Mouse (Mus musculus) embryo, embryonic 10.5 days (tissue): Measurements from ENCODE around the gene Zfp949.
A peak's percentile ranks its signal among the peaks of the same experiment; 100 is the strongest.
"Not testable (repeated sequence)": the region's sequence is repeated elsewhere in the genome, so short reads cannot be mapped to it uniquely, and the experiment has no call there.

ENCODE experiments used
- DNase-seq: peaks from one replicate; pipeline ENCODE4 v3.0.0-alpha.2; 2015; ENCODE audit warnings: low spot score

Gene Zfp949

DNA sequence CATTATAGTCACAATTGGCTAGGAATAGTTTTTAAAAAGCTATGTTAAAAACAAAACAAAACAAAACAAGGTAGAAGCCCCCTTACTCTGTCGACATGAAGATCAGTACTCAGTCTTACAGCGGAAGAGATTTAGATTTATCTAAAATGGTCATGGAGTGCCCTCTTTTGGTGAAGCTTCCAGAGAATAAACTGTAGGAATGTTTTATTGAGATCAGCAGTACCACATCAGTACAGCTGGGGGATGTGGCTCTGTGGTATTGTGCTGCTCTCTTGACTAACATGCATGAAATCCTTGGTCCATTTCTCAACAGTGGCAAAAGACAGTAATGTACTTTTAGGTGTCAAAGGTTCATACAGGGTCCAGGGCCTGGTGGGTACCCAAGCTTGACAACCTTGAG, 5.0 kb upstream of the Zfp949 start:
- peak; percentile 61 for DNase-seq

- peak; percentile 50 for DNase-seq
Observed at GRCm38 (mm10) chr9:88545534-88545933, 2.3 kb upstream of the Zfp949 start.

DNA sequence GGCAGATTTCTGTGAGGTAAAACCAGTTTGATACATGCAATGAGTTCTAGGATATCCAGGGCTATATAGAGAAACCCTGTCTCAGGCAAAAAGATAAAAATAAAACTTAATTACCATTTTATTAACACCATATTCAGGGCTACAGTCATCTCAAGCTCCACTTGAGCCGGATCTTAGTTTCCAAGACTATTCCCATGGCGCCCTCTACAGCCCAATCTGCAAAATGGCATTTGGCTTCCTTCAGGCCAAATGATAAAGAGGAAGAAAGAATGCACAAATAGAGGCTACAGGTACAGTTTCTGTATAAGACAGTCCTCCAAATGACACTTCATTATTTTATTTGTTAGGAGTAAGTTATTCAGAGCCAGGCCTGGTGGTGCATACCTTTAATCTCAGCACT, 1.7 kb upstream of the Zfp949 start:
- peak; percentile 86 for DNase-seq

- DNase-seq, result no peak
Observed at GRCm38 (mm10) chr9:88546657-88547056, 1.2 kb upstream of the Zfp949 start.

GRCm38 (mm10) chr9:88547270-88547669, 550 bp upstream of the Zfp949 start:
- peak; percentile 78 for DNase-seq

GRCm38 (mm10) chr9:88548614-88548945, 760 bp downstream of the Zfp949 start:
- no peak for DNase-seq

- DNase-seq, result no peak
Observed at GRCm38 (mm10) chr9:88553071-88553470, 5.3 kb downstream of the Zfp949 start.

GRCm38 (mm10) chr9:88558146-88558545, 10.3 kb downstream of the Zfp949 start:
- DNase-seq, result no peak

DNA sequence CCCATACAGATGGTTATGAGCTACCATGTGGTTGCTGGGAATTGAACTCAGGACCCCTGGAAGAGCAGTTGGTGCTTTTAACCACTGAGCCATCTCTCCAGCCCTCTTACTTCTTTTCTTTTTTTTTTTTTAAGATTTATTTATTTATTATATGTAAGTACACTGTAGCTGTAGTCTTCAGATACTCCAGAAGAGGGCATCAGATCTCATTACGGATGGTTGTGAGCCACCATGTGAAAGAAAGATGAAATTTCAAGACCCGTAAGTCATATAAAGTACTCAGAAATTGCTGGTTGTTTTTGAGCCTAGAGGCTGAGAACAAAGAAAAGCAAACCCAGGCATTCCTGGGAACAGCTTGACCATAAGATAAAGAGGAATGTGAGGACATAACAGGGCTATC, 13.7 kb downstream of the Zfp949 start:
- not testable (repeated sequence) for DNase-seq

- DNase-seq, result not testable (repeated sequence)
Observed at GRCm38 (mm10) chr9:88570471-88570870, 22.7 kb downstream of the Zfp949 start.

DNA sequence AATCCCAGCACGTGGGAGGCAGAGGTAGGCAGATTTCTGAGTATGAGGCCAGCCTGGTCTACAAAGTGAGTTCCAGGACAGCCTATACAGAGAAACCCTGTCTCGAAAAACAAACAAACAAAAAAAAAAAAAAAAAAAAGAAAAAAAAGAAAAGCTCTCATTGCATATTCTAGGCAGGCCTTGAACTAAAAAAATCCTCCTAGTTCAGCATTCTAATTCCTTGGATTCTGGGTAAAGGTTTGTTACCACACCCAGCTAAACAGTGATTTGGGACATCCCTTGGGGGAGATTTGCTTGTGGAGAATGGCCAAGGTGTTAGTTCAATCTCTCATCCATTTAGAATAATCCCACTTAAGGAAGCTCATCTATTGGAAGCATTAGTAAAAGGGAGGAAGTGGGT, 32.8 kb downstream of the Zfp949 start, which contains the start of gene Trim43a:
Gene Trim43a (plus strand): TSS at position 301 of the 400 bp plus-strand sequence.
- not testable (repeated sequence) for DNase-seq

DNA sequence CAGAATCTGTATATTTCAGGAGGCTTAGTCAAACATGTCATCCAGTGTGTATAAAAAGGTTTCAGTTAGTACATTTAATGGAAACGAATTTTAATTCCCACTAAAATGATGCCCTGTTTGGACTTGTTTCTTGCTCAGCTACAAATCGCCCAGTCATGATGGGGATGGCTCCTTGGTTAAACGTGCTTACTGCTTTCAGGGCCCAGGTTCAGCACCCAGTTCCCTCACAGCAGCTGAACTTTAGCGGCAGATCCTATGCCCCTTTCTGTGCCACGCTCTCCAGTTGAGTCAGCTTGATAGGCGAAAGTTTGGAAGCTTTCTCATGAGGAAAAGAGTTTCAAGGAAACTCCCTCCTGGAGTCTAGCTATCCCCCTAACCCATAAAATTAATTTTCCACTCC, 45.9 kb downstream of the Zfp949 start:
- not testable (repeated sequence) for DNase-seq

DNA sequence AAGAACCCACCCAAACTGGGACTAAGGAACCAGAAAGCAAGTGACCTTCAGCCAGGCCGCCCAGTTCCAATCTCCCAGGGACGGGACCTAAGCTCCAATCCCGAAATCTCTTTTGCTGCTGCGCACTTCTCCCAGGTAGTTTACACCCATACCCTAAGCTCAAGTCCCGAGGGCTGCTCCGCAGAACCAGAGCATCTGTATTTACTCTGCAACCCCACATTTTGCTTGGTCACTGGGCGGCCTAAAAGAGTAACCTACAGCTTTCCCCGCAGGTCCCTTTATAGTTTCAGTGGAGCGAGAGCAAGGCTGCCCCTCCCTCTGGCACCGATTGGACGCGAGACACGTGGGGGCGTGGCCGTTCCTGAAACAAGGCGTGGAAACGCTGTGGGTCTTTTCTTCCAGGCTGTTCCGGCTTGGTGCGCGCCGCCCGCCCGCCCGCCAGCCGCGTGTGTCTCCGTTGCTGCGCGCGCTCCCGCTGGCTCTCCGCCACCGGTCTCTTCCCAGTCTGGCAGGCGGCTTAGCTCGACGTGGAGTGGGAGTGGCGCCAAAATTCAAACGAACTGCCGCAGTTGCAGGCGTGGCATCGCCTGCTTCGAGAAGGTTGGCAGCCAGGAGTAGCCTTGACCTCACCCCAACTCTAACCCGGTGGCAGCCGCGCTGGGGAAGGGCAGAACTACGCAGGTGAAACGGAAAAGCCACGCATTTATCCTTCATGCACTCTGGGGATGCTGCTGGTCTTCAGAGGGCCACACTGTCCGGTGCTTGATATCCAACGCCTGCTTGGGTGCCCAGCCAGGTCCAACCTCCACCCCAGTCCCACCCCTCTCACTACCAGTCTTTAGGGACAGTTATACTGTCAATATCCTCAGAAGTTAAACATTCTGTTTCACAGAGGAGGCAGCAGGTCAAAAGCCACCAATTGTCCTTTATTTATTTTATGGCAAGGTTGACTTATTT, 51.7 kb downstream of the Zfp949 start:
- peak; percentile 92 for DNase-seq
